In genomic region chr11:35416402-35417093, GRCm38 (mm10) we compare ENCODE assay signal across 9 mouse cellular contexts.
A peak's percentile ranks its signal among the peaks of the same experiment; 100 is the strongest.
DNase-seq lines count a peak whose midpoint lies in the region; ATAC-seq and TF ChIP-seq lines count a peak whose summit lies in the region.
"Had no signal": no experiment of that assay in that cellular context is flagged by ENCODE, and none has a peak within 500 bp of the region (broad histone marks: within the 10 kb centered on the region; RNA-seq: fewer than 3 reads in every experiment).

No protein-coding gene starts in this region.

- H3K9ac ChIP-seq in heart, embryonic 12.5 days, result no peak overlapping the region
- no peak overlapping the region for H3K9ac ChIP-seq in neural tube, embryonic 14.5 days (replicated peaks; ENCODE audit: low read depth, low read length)
- H3K9ac ChIP-seq in neural tube, embryonic 15.5 days (replicated peaks), result no peak overlapping the region
- H3K9ac ChIP-seq in stomach, postnatal 0 days (ENCODE audit: low read length), result no peak overlapping the region
- H3K9ac ChIP-seq in liver, embryonic 12.5 days, result no peak overlapping the region

- no peak for ATAC-seq in heart, embryonic 12.5 days (ENCODE audit: insufficient number of reproducible peaks, low FRiP score)
- peak; percentile 51; the same call in 1 of the 2 replicates for ATAC-seq in neural tube, embryonic 14.5 days (ENCODE audit: low read depth)
- no peak for ATAC-seq in neural tube, embryonic 15.5 days (ENCODE audit: low FRiP score)
- 0 out of 2 replicates have a peak, but pooled peaks have one; percentile 13 for ATAC-seq in stomach, postnatal 0 days (ENCODE audit: low FRiP score, low TSS enrichment)
- no peak for ATAC-seq in liver, embryonic 12.5 days

- TF ChIP-seq EP300 in stomach, postnatal 0 days (optimal IDR thresholded peaks at IDR 0.05), result no peak

- DNase-seq in heart, embryonic 10.5 days (ENCODE audit: low spot score), result no peak
- DNase-seq in gastrocnemius, postnatal 14 days, result peak; percentile 13
- DNase-seq in stomach, postnatal 0 days (ENCODE audit: low spot score), result no peak
- DNase-seq in thymus, postnatal 25 days, result no peak

- intact Hi-C loops in gastrocnemius, postnatal 14 days (cut with DNase I; ENCODE audit: low total_unique reads), result loop anchor here (5.0 kb wide), 1 partner anchor 1981 kb away; no protein-coding TSS in a partner anchor

- H3K27ac ChIP-seq in heart, embryonic 10.5 days, result peak overlapping the region; percentile 53; the same call in 1 of the 2 replicates
- no peak overlapping the region for H3K27ac ChIP-seq in heart, embryonic 12.5 days (ENCODE audit: poor library complexity, severe bottlenecking)
- no peak overlapping the region for H3K27ac ChIP-seq in neural tube, embryonic 14.5 days (ENCODE audit: low read depth, low read length)
- no peak overlapping the region for H3K27ac ChIP-seq in neural tube, embryonic 15.5 days (replicated peaks)
- peak overlapping the region; percentile 79 for H3K27ac ChIP-seq in stomach, postnatal 0 days (replicated peaks)
- no peak overlapping the region for H3K27ac ChIP-seq in liver, embryonic 12.5 days

- H3K27me3 ChIP-seq in heart, embryonic 10.5 days (ENCODE audit: insufficient read depth, poor library complexity, severe bottlenecking), result no peaks in the 10 kb centered on the region
- H3K27me3 ChIP-seq in heart, embryonic 12.5 days (replicated peaks), result no peaks in the 10 kb centered on the region
- no peaks in the 10 kb centered on the region for H3K27me3 ChIP-seq in neural tube, embryonic 14.5 days (ENCODE audit: control insufficient read depth, insufficient read depth, low read length)
- 0 out of 2 replicates have a peak, but pooled peaks cover 4% of the 10 kb centered on the region for H3K27me3 ChIP-seq in neural tube, embryonic 15.5 days (replicated peaks)
- no peaks in the 10 kb centered on the region for H3K27me3 ChIP-seq in stomach, postnatal 0 days (ENCODE audit: control insufficient read depth, insufficient read depth, low read length)
- no peaks in the 10 kb centered on the region for H3K27me3 ChIP-seq in liver, embryonic 12.5 days (replicated peaks)

- H3K9me3 ChIP-seq in heart, embryonic 10.5 days, result no peaks in the 10 kb centered on the region
- no peaks in the 10 kb centered on the region for H3K9me3 ChIP-seq in heart, embryonic 12.5 days (replicated peaks)
- no peaks in the 10 kb centered on the region for H3K9me3 ChIP-seq in neural tube, embryonic 14.5 days (ENCODE audit: control insufficient read depth, low read length)
- H3K9me3 ChIP-seq in neural tube, embryonic 15.5 days (replicated peaks), result no peaks in the 10 kb centered on the region
- H3K9me3 ChIP-seq in stomach, postnatal 0 days (ENCODE audit: control insufficient read depth, low read length), result no peaks in the 10 kb centered on the region
- no peaks in the 10 kb centered on the region for H3K9me3 ChIP-seq in liver, embryonic 12.5 days (replicated peaks)

- H3K4me3 ChIP-seq in heart, embryonic 10.5 days, result no peak overlapping the region
- no peak overlapping the region for H3K4me3 ChIP-seq in heart, embryonic 12.5 days
- H3K4me3 ChIP-seq in neural tube, embryonic 14.5 days (ENCODE audit: low read depth, low read length), result no peak overlapping the region
- no peak overlapping the region for H3K4me3 ChIP-seq in neural tube, embryonic 15.5 days (replicated peaks)
- no peak overlapping the region for H3K4me3 ChIP-seq in stomach, postnatal 0 days (ENCODE audit: low read depth, low read length)
- no peak overlapping the region for H3K4me3 ChIP-seq in liver, embryonic 12.5 days
- H3K4me3 ChIP-seq: myocyte had no signal

- no peaks in the 10 kb centered on the region for H3K36me3 ChIP-seq in heart, embryonic 10.5 days
- no peaks in the 10 kb centered on the region for H3K36me3 ChIP-seq in heart, embryonic 12.5 days
- no peaks in the 10 kb centered on the region for H3K36me3 ChIP-seq in neural tube, embryonic 14.5 days (ENCODE audit: control insufficient read depth, insufficient read depth, low read length)
- no peaks in the 10 kb centered on the region for H3K36me3 ChIP-seq in neural tube, embryonic 15.5 days
- no peaks in the 10 kb centered on the region for H3K36me3 ChIP-seq in stomach, postnatal 0 days (ENCODE audit: control insufficient read depth, insufficient read depth, low read length)
- H3K36me3 ChIP-seq in liver, embryonic 12.5 days, result no peaks in the 10 kb centered on the region

- TF ChIP-seq CTCF in stomach, postnatal 0 days (IDR thresholded peaks at IDR 0.05; ENCODE audit: low read depth), result no peak

- H3K4me1 ChIP-seq in heart, embryonic 10.5 days, result peaks cover 55% of the 10 kb centered on the region
- H3K4me1 ChIP-seq in heart, embryonic 12.5 days (replicated peaks), result peaks cover 26% of the 10 kb centered on the region
- no peaks in the 10 kb centered on the region for H3K4me1 ChIP-seq in neural tube, embryonic 14.5 days (ENCODE audit: control insufficient read depth, insufficient read depth, low read length)
- peaks cover 11% of the 10 kb centered on the region for H3K4me1 ChIP-seq in neural tube, embryonic 15.5 days
- H3K4me1 ChIP-seq in stomach, postnatal 0 days (replicated peaks; ENCODE audit: control insufficient read depth, insufficient read depth), result peaks cover 12% of the 10 kb centered on the region; the same call in 1 of the 2 replicates
- H3K4me1 ChIP-seq in liver, embryonic 12.5 days, result peaks cover 8% of the 10 kb centered on the region

- 83% methylated on average over 14 of the region's 14 CpGs for WGBS in heart, embryonic 10.5 days
- WGBS in heart, embryonic 12.5 days, result 84% methylated on average over 14 of the region's 14 CpGs
- WGBS in neural tube, embryonic 14.5 days, result 48% methylated on average over 14 of the region's 14 CpGs
- 57% methylated on average over 14 of the region's 14 CpGs for WGBS in neural tube, embryonic 15.5 days
- 50% methylated on average over 14 of the region's 14 CpGs for WGBS in stomach, postnatal 0 days
- WGBS in liver, embryonic 12.5 days (ENCODE audit: insufficient replicate concordance), result 73% methylated on average over 14 of the region's 14 CpGs

- no peak overlapping the region for H3K4me2 ChIP-seq in heart, embryonic 12.5 days
- no peak overlapping the region for H3K4me2 ChIP-seq in neural tube, embryonic 14.5 days (ENCODE audit: low read depth, low read length)
- H3K4me2 ChIP-seq in neural tube, embryonic 15.5 days, result no peak overlapping the region
- H3K4me2 ChIP-seq in stomach, postnatal 0 days (replicated peaks; ENCODE audit: low read depth), result no peak overlapping the region
- H3K4me2 ChIP-seq in liver, embryonic 12.5 days, result no peak overlapping the region

Comparison
In these comparisons a context has a peak if more than half of its experiments do, and no peak if none do; other contexts are left out.
1. H3K27ac ChIP-seq: peak in heart, embryonic 10.5 days (single experiment) and stomach, postnatal 0 days (single experiment); none in heart, embryonic 12.5 days (single experiment), neural tube, embryonic 14.5 days (single experiment), neural tube, embryonic 15.5 days (single experiment) and liver, embryonic 12.5 days (single experiment).
2. ATAC-seq: peak in neural tube, embryonic 14.5 days (single experiment) and stomach, postnatal 0 days (single experiment); none in heart, embryonic 12.5 days (single experiment), neural tube, embryonic 15.5 days (single experiment) and liver, embryonic 12.5 days (single experiment).